Mouse (Mus musculus): ENCODE data around the gene Lgi1. TPM values are rescaled to one million over a fixed set of nuclear protein-coding genes. Genes with fewer than 3 reads are reported as not detected.

Gene Lgi1
- total RNA-seq, 2 experiments from 2014 or later, result 0.74 to 0.93 TPM

Other genes starting within 250 kb of the Lgi1 start
- 10 to 100 TPM; 29.4 to 34.1 TPM for gene Myof, start 221.0 kb upstream of the Lgi1 start, total RNA-seq (2021)
- gene Cep55, start 209.5 kb upstream of the Lgi1 start, total RNA-seq (2021), result under 1 TPM; 0.35 to 0.73 TPM
- gene Ffar4, start 167.5 kb upstream of the Lgi1 start, total RNA-seq (2021), result 10 to 100 TPM; 14.0 to 40.8 TPM
- 100 to 1,000 TPM in 1 of 2 experiments, 10 to 100 TPM in 1; 42.9 to 149 TPM for gene Rbp4, start 139.3 kb upstream of the Lgi1 start, total RNA-seq (2021)
- not detected for gene Pde6c, start 131.8 kb upstream of the Lgi1 start, total RNA-seq (2021)
- gene Fra10ac1, start 40.4 kb upstream of the Lgi1 start, total RNA-seq (2021), result 10 to 100 TPM; 13.0 to 14.7 TPM
- gene Slc35g1, start 131.4 kb downstream of the Lgi1 start, total RNA-seq (2021), result 10 to 100 TPM; 15.1 to 15.3 TPM
- 1 to 10 TPM; 4.5 to 7.8 TPM for gene Plce1, start 216.6 kb downstream of the Lgi1 start, total RNA-seq (2021)

Measured in adrenal gland, adult 18-20 months (tissue).